Comparison of ENCODE assay signal across 8 mouse cellular contexts in genomic region chr11:101143338-101144225, GRCm38 (mm10). TPM values are rescaled to one million over a fixed set of nuclear protein-coding genes. Genes with fewer than 3 reads are reported as not detected.
A peak's percentile ranks its signal among the peaks of the same experiment; 100 is the strongest.
DNase-seq lines count a peak whose midpoint lies in the region; ATAC-seq and TF ChIP-seq lines count a peak whose summit lies in the region.

No protein-coding gene starts in this region.

- DNase-seq in adrenal gland, postnatal 14 days: peak; percentile 61
- DNase-seq in adrenal gland, postnatal 25 days: no peak
- DNase-seq in spleen, adult 2 months (ENCODE audit: low read depth in 1 of 2, low spot score in 2 of 2): peak; percentile 45 to 51
- DNase-seq in spleen, postnatal 14 days (ENCODE audit: low spot score in 2 of 2): no peak
- DNase-seq in kidney, postnatal 4 days: peak; percentile 54 to 67
- DNase-seq in thymus, postnatal 4 days: peak; percentile 66

- H3K4me3 ChIP-seq in spleen, adult 2 months (ENCODE audit: extremely low read depth, insufficient read depth, insufficient read length): peak overlapping the region; percentile 61
- H3K4me3 ChIP-seq in heart, embryonic 12.5 days: peak overlapping the region; percentile 27

- TF ChIP-seq CTCF in spleen, adult 2 months (IDR thresholded peaks at IDR 0.05; ENCODE audit: extremely low read depth, insufficient read depth, insufficient read length, insufficient replicate concordance): no peak

- peak overlapping the region; percentile 19 for H3K9ac ChIP-seq in heart, embryonic 12.5 days

- no peaks in the 10 kb centered on the region for H3K9me3 ChIP-seq in heart, embryonic 12.5 days (replicated peaks)

- peak overlapping the region; percentile 81 for H3K27ac ChIP-seq in spleen, adult 2 months (ENCODE audit: insufficient read depth, low read length)
- no peak overlapping the region for H3K27ac ChIP-seq in heart, embryonic 12.5 days (ENCODE audit: poor library complexity, severe bottlenecking)

- H3K4me2 ChIP-seq in heart, embryonic 12.5 days: peak overlapping the region; percentile 66

- peak; percentile 28; the same call in 1 of the 2 replicates for ATAC-seq in heart, embryonic 12.5 days (ENCODE audit: insufficient number of reproducible peaks, low FRiP score)
- ATAC-seq in monocyte, adult 5-6 weeks (replicated peaks; ENCODE audit: insufficient number of reproducible peaks, low FRiP score, low TSS enrichment, poor library complexity, severe bottlenecking): peak; percentile 72

- H3K27me3 ChIP-seq in spleen, adult 2 months (ENCODE audit: control insufficient read depth, insufficient read depth, low read length): 0 out of 2 replicates have a peak, but pooled peaks cover 3% of the 10 kb centered on the region
- H3K27me3 ChIP-seq in heart, embryonic 12.5 days (replicated peaks): no peaks in the 10 kb centered on the region

- 14% methylated on average over 18 of the region's 19 CpGs for WGBS in spleen, adult 2 months
- 21% methylated on average over 19 of the region's 19 CpGs for WGBS in heart, embryonic 12.5 days

- H3K4me1 ChIP-seq in spleen, adult 2 months (ENCODE audit: control insufficient read depth, insufficient read depth, insufficient read length): no peaks in the 10 kb centered on the region
- H3K4me1 ChIP-seq in heart, embryonic 12.5 days (replicated peaks): peaks cover 31% of the 10 kb centered on the region

- TF ChIP-seq POLR2A in spleen, adult 2 months (IDR thresholded peaks at IDR 0.05; ENCODE audit: low read depth, low read length): no peak

- no peaks in the 10 kb centered on the region for H3K36me3 ChIP-seq in spleen, adult 2 months (ENCODE audit: control insufficient read depth, insufficient read depth, low read length)
- no peaks in the 10 kb centered on the region for H3K36me3 ChIP-seq in heart, embryonic 12.5 days

RNA-seq across cellular contexts. Expression of gene Tubg2, which starts 12.1 kb away (rescaled TPM):
- 7.2 and 7.9 TPM in 2 replicates for total RNA-seq in adrenal gland, postnatal 14 days (2021)
- 5.7 and 6.4 TPM in 2 replicates for total RNA-seq in adrenal gland, postnatal 25 days (2021)
- 3.6 and 4.8 TPM in 2 replicates for polyA plus RNA-seq in spleen, adult 2 months (2012; rRNA removed)
- 3.3 and 3.6 TPM in 2 replicates for polyA plus RNA-seq in heart, embryonic 12.5 days (2016; fragmentation: Nextera tagmentation; extraction: Ambion mirVana)
- not detected in 3 replicates for total RNA-seq in monocyte, adult 5-6 weeks (2017)

RNA-seq across cellular contexts. Expression of gene Tubg1, which starts 23.8 kb away (rescaled TPM):
- 45.9 and 48.6 TPM in 2 replicates for total RNA-seq in adrenal gland, postnatal 14 days (2021)
- 42.1 and 50.1 TPM in 2 replicates for total RNA-seq in adrenal gland, postnatal 25 days (2021)
- 16.4 and 17.7 TPM in 2 replicates for polyA plus RNA-seq in spleen, adult 2 months (2012; rRNA removed)
- 77.3 and 78.8 TPM in 2 replicates for polyA plus RNA-seq in heart, embryonic 12.5 days (2016; fragmentation: Nextera tagmentation; extraction: Ambion mirVana)
- 8.2 to 25.6 TPM (median 11.0 TPM) in 3 replicates for total RNA-seq in monocyte, adult 5-6 weeks (2017)

RNA-seq across cellular contexts. Expression of gene Retreg3, which starts 23.9 kb away (rescaled TPM):
- 53.7 and 56.0 TPM in 2 replicates for total RNA-seq in adrenal gland, postnatal 14 days (2021)
- 53.5 and 64.1 TPM in 2 replicates for total RNA-seq in adrenal gland, postnatal 25 days (2021)
- polyA plus RNA-seq in spleen, adult 2 months (2012; rRNA removed): 57.8 and 61.3 TPM in 2 replicates
- polyA plus RNA-seq in heart, embryonic 12.5 days (2016; fragmentation: Nextera tagmentation; extraction: Ambion mirVana): 15.2 and 15.9 TPM in 2 replicates
- total RNA-seq in monocyte, adult 5-6 weeks (2017): 57.9 to 79.4 TPM (median 63.0 TPM) in 3 replicates

RNA-seq across cellular contexts. Expression of gene Cntnap1, which starts 26.7 kb away (rescaled TPM):
- total RNA-seq in adrenal gland, postnatal 14 days (2021): 10.9 and 13.5 TPM in 2 replicates
- total RNA-seq in adrenal gland, postnatal 25 days (2021): 6.6 and 9.1 TPM in 2 replicates
- 1.3 and 1.4 TPM in 2 replicates for polyA plus RNA-seq in spleen, adult 2 months (2012; rRNA removed)
- 0.37 and 0.71 TPM in 2 replicates for polyA plus RNA-seq in heart, embryonic 12.5 days (2016; fragmentation: Nextera tagmentation; extraction: Ambion mirVana)
- 0.21 to 0.95 TPM (median 0.68 TPM) in 3 replicates for total RNA-seq in monocyte, adult 5-6 weeks (2017)

RNA-seq across cellular contexts. Expression of gene Plekhh3, which starts 27.6 kb away (rescaled TPM):
- 30.5 and 32.7 TPM in 2 replicates for total RNA-seq in adrenal gland, postnatal 14 days (2021)
- 31.1 and 36.4 TPM in 2 replicates for total RNA-seq in adrenal gland, postnatal 25 days (2021)
- 5.8 and 8.4 TPM in 2 replicates for polyA plus RNA-seq in spleen, adult 2 months (2012; rRNA removed)
- 10.4 and 10.6 TPM in 2 replicates for polyA plus RNA-seq in heart, embryonic 12.5 days (2016; fragmentation: Nextera tagmentation; extraction: Ambion mirVana)
- total RNA-seq in monocyte, adult 5-6 weeks (2017): 2.2 to 6.3 TPM (median 4.0 TPM) in 3 replicates

Comparison
In these comparisons a context has a peak if more than half of its experiments do, and no peak if none do; other contexts are left out.
1. DNase-seq: peak in adrenal gland, postnatal 14 days (single experiment), spleen, adult 2 months (2 of 2), kidney, postnatal 4 days (2 of 2) and thymus, postnatal 4 days (single experiment); none in adrenal gland, postnatal 25 days (single experiment) and spleen, postnatal 14 days (0 of 2).